Mouse (Mus musculus) hindbrain, postnatal 0 days (tissue): ENCODE measurements around the gene Dync1li2. TPM values are rescaled to one million over a fixed set of nuclear protein-coding genes. Genes with fewer than 3 reads are reported as not detected.

ENCODE experiments used
- ATAC-seq: fragments of 200-750 bp; cut with Nextera tagmentation; 2 replicates; pipeline ENCODE4 v1.8.0; 2017; ENCODE audit warnings: mild to moderate bottlenecking, moderate TSS enrichment, moderate library complexity
- DNase-seq: peaks from one replicate; pipeline ENCODE4 v3.0.0-alpha.2; 2015; ENCODE audit warnings: low spot score
- H3K27ac ChIP-seq: fragments of 300-500 bp; sonication (generic); 2 replicates; pipeline ENCODE4 v1.5.1; 2014; ENCODE audit warnings: mild to moderate bottlenecking
- H3K27me3 ChIP-seq: fragments of 300-500 bp; sonication (generic); 2 replicates; pipeline ENCODE4 v1.6.1; 2014; ENCODE audit warnings: low read length, mixed read lengths; ENCODE audit not compliant: insufficient read depth
- H3K36me3 ChIP-seq: fragments of 300-500 bp; sonication (generic); 2 replicates; pipeline ENCODE4 v1.6.1; 2014; ENCODE audit warnings: low read length, mixed read lengths; ENCODE audit not compliant: insufficient read depth
- H3K4me1 ChIP-seq: fragments of 300-500 bp; sonication (generic); 2 replicates; pipeline ENCODE4 v1.6.1; 2014; ENCODE audit warnings: antibody characterized with exemption, low read length, mixed read lengths; ENCODE audit not compliant: insufficient read depth
- H3K4me2 ChIP-seq: fragments of 300-500 bp; sonication (generic); 2 replicates; pipeline ENCODE4 v1.6.1; 2014; ENCODE audit warnings: low read depth, mild to moderate bottlenecking, low read length, moderate library complexity, mixed read lengths
- H3K4me3 ChIP-seq: fragments of 300-500 bp; sonication (generic); 2 replicates; pipeline ENCODE4 v1.5.1; 2014; ENCODE audit warnings: low read length
- H3K9ac ChIP-seq: fragments of 300-500 bp; sonication (generic); replicated peaks from 2 replicates; pipeline ENCODE4 v1.6.1; 2014; ENCODE audit warnings: mild to moderate bottlenecking, low read length, moderate library complexity, mixed read lengths
- H3K9me3 ChIP-seq: fragments of 300-500 bp; sonication (generic); 2 replicates; pipeline ENCODE4 v1.6.1; 2016; ENCODE audit warnings: low read length, mixed read lengths
- CTCF ChIP-seq: IDR thresholded peaks from 2 replicates; pipeline ENCODE4 v1.5.1; 2016; ENCODE audit warnings: antibody characterized with exemption, control low read depth, low read depth
- WGBS: fragments of 180-500 bp; shearing (Covaris S2); extraction: QIAGEN DNeasy Blood & Tissue Kit; methylation state at CpG from one replicate; pipeline ENCODE4 v1.1.7; 2014; 5-methylcytosine and 5-hydroxymethylcytosine counted together
- polyA plus RNA-seq: library from polyadenylated mRNA; unstranded; fragments of >200 nt; fragmentation: Nextera tagmentation; extraction: Ambion mirVana; gene quantifications from 2 replicates; pipeline ENCODE4 v1.2.1, GENCODE M21; 2015
- total RNA-seq: library from RNA; depleted of rRNA; stranded (reverse); fragments of >200 nt; gene quantifications from 2 replicates; pipeline ENCODE4 v1.2.3, GENCODE M21; 2014; rRNA removed

Gene Dync1li2
- total and polyA plus RNA-seq, 2 experiments from 2014 or later = 59.0 to 71.1 TPM

DNA sequence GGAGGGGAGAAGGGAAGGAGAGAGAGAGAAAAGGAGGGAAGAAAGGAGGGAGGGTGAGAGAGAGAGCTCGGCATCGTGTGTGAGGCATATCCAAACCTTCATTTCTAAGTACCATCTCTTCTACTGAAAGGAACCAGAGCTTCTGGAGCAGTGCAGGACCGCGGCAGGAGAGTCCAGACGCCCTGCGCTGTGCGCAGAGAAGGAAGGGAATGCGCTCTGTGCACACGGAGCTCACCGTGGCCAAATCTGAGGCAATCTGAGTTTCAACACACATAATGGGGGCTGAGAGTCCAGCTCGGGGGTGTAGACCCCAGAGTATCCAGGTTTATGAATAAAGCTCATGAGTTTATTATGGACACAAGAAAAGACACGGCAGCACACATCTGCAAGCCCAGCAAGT is 73.3 kb downstream of the Dync1li2 start:
- H3K27ac ChIP-seq = peak overlapping the region; percentile 58; the same call in 1 of the 2 replicates
- 71% methylated on average over 12 of the region's 12 CpGs for WGBS
- ATAC-seq (0 out of 2 replicates have a peak, but pooled peaks have one; percentile 27), DNase-seq (no peak)
- no peaks in the 10 kb centered on the region for H3K27me3 ChIP-seq
- H3K36me3 ChIP-seq = no peaks in the 10 kb centered on the region
- H3K4me1 ChIP-seq = peaks cover 14% of the 10 kb centered on the region
- no peak for TF ChIP-seq CTCF
- H3K9ac ChIP-seq = no peak overlapping the region
- no peaks in the 10 kb centered on the region for H3K9me3 ChIP-seq
- no peak overlapping the region for H3K4me2 ChIP-seq
- H3K4me3 ChIP-seq = no peak overlapping the region

Other genes starting within 250 kb of the Dync1li2 start
- gene Tk2, start 194.5 kb downstream of the Dync1li2 start, total RNA-seq = 46.7 and 50.9 TPM in 2 replicates
- gene Tk2, start 194.5 kb downstream of the Dync1li2 start, polyA plus RNA-seq = 44.4 and 45.1 TPM in 2 replicates
- 31.6 and 33.6 TPM in 2 replicates for gene Cklf, start 192.2 kb downstream of the Dync1li2 start, total RNA-seq
- 34.1 and 34.3 TPM in 2 replicates for gene Cklf, start 192.2 kb downstream of the Dync1li2 start, polyA plus RNA-seq
- gene Cmtm2a, start 149.9 kb downstream of the Dync1li2 start, total RNA-seq = 1.2 TPM in 1 of 2 replicates, not detected in the other
- not detected in 2 replicates for gene Cmtm2a, start 149.9 kb downstream of the Dync1li2 start, polyA plus RNA-seq
- not detected in 2 replicates for gene Gm45711, start 133.0 kb downstream of the Dync1li2 start, total RNA-seq
- not detected in 2 replicates for gene Gm45711, start 133.0 kb downstream of the Dync1li2 start, polyA plus RNA-seq
- not detected in 2 replicates for gene Cmtm1, start 132.9 kb downstream of the Dync1li2 start, total RNA-seq
- not detected in 2 replicates for gene Cmtm1, start 132.9 kb downstream of the Dync1li2 start, polyA plus RNA-seq
- not detected in 2 replicates for gene Gm11020, start 121.5 kb downstream of the Dync1li2 start, total RNA-seq
- not detected in 2 replicates for gene Gm11020, start 121.5 kb downstream of the Dync1li2 start, polyA plus RNA-seq
- gene Cmtm2b, start 120.8 kb downstream of the Dync1li2 start, total RNA-seq = not detected in 2 replicates
- not detected in 2 replicates for gene Cmtm2b, start 120.8 kb downstream of the Dync1li2 start, polyA plus RNA-seq
- gene Cmtm3, start 103.6 kb downstream of the Dync1li2 start, total RNA-seq = 23.1 and 27.2 TPM in 2 replicates
- 41.9 and 42.6 TPM in 2 replicates for gene Cmtm3, start 103.6 kb downstream of the Dync1li2 start, polyA plus RNA-seq
- 38.4 and 40.5 TPM in 2 replicates for gene Cmtm4, start 47.2 kb downstream of the Dync1li2 start, total RNA-seq
- 2.7 and 2.9 TPM in 2 replicates for gene Cmtm4, start 47.2 kb downstream of the Dync1li2 start, polyA plus RNA-seq
- gene Terb1, start 66.9 kb upstream of the Dync1li2 start, total RNA-seq = 0.32 and 0.84 TPM in 2 replicates
- gene Terb1, start 66.9 kb upstream of the Dync1li2 start, polyA plus RNA-seq = 0.60 and 0.83 TPM in 2 replicates
- 32.9 and 44.4 TPM in 2 replicates for gene Nae1, start 91.6 kb upstream of the Dync1li2 start, total RNA-seq
- 105 and 109 TPM in 2 replicates for gene Nae1, start 91.6 kb upstream of the Dync1li2 start, polyA plus RNA-seq
- 2.0 and 2.3 TPM in 2 replicates for gene Car7, start 91.6 kb upstream of the Dync1li2 start, total RNA-seq
- 3.1 and 3.5 TPM in 2 replicates for gene Car7, start 91.6 kb upstream of the Dync1li2 start, polyA plus RNA-seq
- gene Pdp2, start 148.4 kb upstream of the Dync1li2 start, total RNA-seq = 12.1 and 12.3 TPM in 2 replicates
- gene Pdp2, start 148.4 kb upstream of the Dync1li2 start, polyA plus RNA-seq = 14.2 and 15.3 TPM in 2 replicates
- not detected in 2 replicates for gene Cdh16, start 181.3 kb upstream of the Dync1li2 start, total RNA-seq
- gene Cdh16, start 181.3 kb upstream of the Dync1li2 start, polyA plus RNA-seq = not detected in 2 replicates
- 3.9 and 5.1 TPM in 2 replicates for gene Rrad, start 188.3 kb upstream of the Dync1li2 start, total RNA-seq
- gene Rrad, start 188.3 kb upstream of the Dync1li2 start, polyA plus RNA-seq = 2.4 and 2.7 TPM in 2 replicates
- gene Ciao2b, start 198.9 kb upstream of the Dync1li2 start, total RNA-seq = 55.2 and 73.6 TPM in 2 replicates
- 103 and 104 TPM in 2 replicates for gene Ciao2b, start 198.9 kb upstream of the Dync1li2 start, polyA plus RNA-seq